Mouse (Mus musculus): Measurements from ENCODE around the gene Mat2a. TPM values are rescaled to one million over a fixed set of nuclear protein-coding genes. Genes with fewer than 3 reads are reported as not detected.

The Mat2a gene
- total and polyA plus RNA-seq, 3 experiments, result 319 to 3,179 (median 357) TPM

DNA sequence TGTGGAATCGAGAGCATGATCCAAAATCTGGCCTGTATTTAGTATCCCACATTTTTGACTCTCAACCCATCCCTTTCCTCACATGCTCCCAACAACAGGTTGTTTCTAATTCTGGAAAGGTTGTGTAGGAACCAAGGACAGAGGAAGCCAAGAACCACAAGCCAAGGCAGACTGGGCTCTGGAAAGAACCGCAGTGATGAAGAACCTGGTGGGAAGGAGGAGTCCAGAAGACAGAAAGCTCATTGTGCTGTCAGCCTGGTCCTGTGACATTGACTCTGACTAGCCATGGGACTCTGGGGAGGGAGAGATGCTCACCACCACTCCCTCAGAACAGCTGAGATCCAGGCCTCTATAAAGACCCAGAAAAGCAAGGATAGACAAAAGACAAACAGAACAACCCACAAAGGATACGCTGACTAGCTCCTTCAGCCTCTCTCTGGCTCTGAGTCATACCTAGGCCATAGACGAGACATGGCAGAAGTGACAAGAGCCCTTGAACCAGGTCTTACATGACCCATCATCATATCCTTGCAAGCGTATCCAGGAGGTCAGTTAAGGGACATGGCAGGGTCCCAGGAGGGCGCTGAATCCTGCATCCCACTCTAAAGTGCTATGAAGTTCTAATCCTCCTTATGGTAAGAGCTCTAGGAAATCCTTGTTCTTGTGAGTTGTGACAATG, 56.1 kb downstream of the Mat2a start:
- Histone ChIP-seq H3K9me3 (replicated peaks; ENCODE audit: insufficient read depth, low read length) (no peaks in the 10 kb centered on the region), H3K9ac (ENCODE audit: control insufficient read depth, low read depth, low read length, poor library complexity, severe bottlenecking) (peak overlapping the region; percentile 69), H3K4me1 (ENCODE audit: control insufficient read depth in 1 of 2, insufficient read depth in 2 of 2, low read length in 2 of 2) (peaks cover 15 to 53% of the 10 kb centered on the region in 2 experiments), H3K79me2 (ENCODE audit: control insufficient read depth, insufficient read depth, low read length, poor library complexity) (peaks cover 64% of the 10 kb centered on the region), H3K27me3 (ENCODE audit: control insufficient read depth in 1 of 2, insufficient read depth in 2 of 2, low read length in 2 of 2) (no peaks in the 10 kb centered on the region), H3K4me3 (ENCODE audit: control insufficient read depth in 1 of 2, insufficient read depth in 1 of 2, low read depth in 2 of 2, low read length in 2 of 2) (peak overlapping the region; percentile 4 to 14), H3K36me3 (ENCODE audit: control insufficient read depth in 1 of 2, insufficient read depth in 2 of 2, low read length in 2 of 2) (peaks cover 2 to 55% of the 10 kb centered on the region in 2 experiments; a peak in 3 of 4 replicates), H3K27ac (ENCODE audit: control insufficient read depth, low read depth, low read length) (peak overlapping the region; percentile 99)
- TF ChIP-seq POLR2AphosphoS5 (IDR thresholded peaks at IDR 0.05; ENCODE audit: borderline replicate concordance, low read depth, low read length) (no peak), MAFK (IDR thresholded peaks at IDR 0.05; ENCODE audit: borderline replicate concordance, low read depth, low read length) (no peak), E2F4 (IDR thresholded peaks at IDR 0.05; ENCODE audit: borderline replicate concordance, low read depth, low read length) (no peak), ZC3H11A (IDR thresholded peaks at IDR 0.05; ENCODE audit: low read depth, low read length) (no peak), MXI1 (IDR thresholded peaks at IDR 0.05; ENCODE audit: low read depth, low read length) (no peak), USF1 (IDR thresholded peaks at IDR 0.05; ENCODE audit: low read depth, low read length) (no peak), NRF1 (IDR thresholded peaks at IDR 0.05; ENCODE audit: insufficient read depth, low read depth, low read length, poor library complexity, severe bottlenecking) (no peak), CHD2 (IDR thresholded peaks at IDR 0.05; ENCODE audit: low read length) (no peak), SIN3A (IDR thresholded peaks at IDR 0.05; ENCODE audit: low read length) (no peak), CTCF (IDR thresholded peaks at IDR 0.05 in 2 of 3, conservative IDR thresholded peaks at IDR 0.05 in 1 of 3; ENCODE audit: control insufficient read depth in 1 of 3, insufficient read depth in 1 of 3, low read depth in 2 of 3, low read length in 3 of 3, poor library complexity in 1 of 3, severe bottlenecking in 1 of 3) (no peak), TCF12 (IDR thresholded peaks at IDR 0.05; ENCODE audit: low read depth, low read length) (no peak), MYB (IDR thresholded peaks at IDR 0.05; ENCODE audit: low read depth, low read length) (no peak)
- peak; percentile 82 for DNase-seq (ENCODE audit: low read depth, low spot score)

Other genes with a start within 250 kb of the Mat2a start
- not detected in 2 replicates for gene Atoh8, start 204.0 kb downstream of the Mat2a start, total RNA-seq (2012; rRNA removed)
- gene Atoh8, start 204.0 kb downstream of the Mat2a start, polyA plus RNA-seq (2012; ENCODE audit: insufficient read depth in 1 of 2, insufficient read length in 2 of 2, low read depth in 1 of 2, low replicate concordance in 2 of 2, missing spikeins in 1 of 2), result not detected
- gene Sftpb, start 134.9 kb downstream of the Mat2a start, total RNA-seq (2012; rRNA removed), result not detected in 2 replicates
- gene Sftpb, start 134.9 kb downstream of the Mat2a start, polyA plus RNA-seq (2012; ENCODE audit: insufficient read depth in 1 of 2, insufficient read length in 2 of 2, low read depth in 1 of 2, low replicate concordance in 2 of 2, missing spikeins in 1 of 2), result not detected
- 106 and 113 TPM in 2 replicates for gene Usp39, start 94.4 kb downstream of the Mat2a start, total RNA-seq (2012; rRNA removed)
- 100 to 1,000 TPM in 1 of 2 experiments, not detected in 1; 103 TPM for gene Usp39, start 94.4 kb downstream of the Mat2a start, polyA plus RNA-seq (2012; ENCODE audit: insufficient read depth in 1 of 2, insufficient read length in 2 of 2, low read depth in 1 of 2, low replicate concordance in 2 of 2, missing spikeins in 1 of 2)
- gene 0610030E20Rik, start 92.2 kb downstream of the Mat2a start, total RNA-seq (2012; rRNA removed), result 13.8 and 14.2 TPM in 2 replicates
- 10 to 100 TPM in 1 of 2 experiments, not detected in 1; 28.5 TPM for gene 0610030E20Rik, start 92.2 kb downstream of the Mat2a start, polyA plus RNA-seq (2012; ENCODE audit: insufficient read depth in 1 of 2, insufficient read length in 2 of 2, low read depth in 1 of 2, low replicate concordance in 2 of 2, missing spikeins in 1 of 2)
- gene Tmem150a, start 84.1 kb downstream of the Mat2a start, total RNA-seq (2012; rRNA removed), result 0.15 and 0.16 TPM in 2 replicates
- gene Tmem150a, start 84.1 kb downstream of the Mat2a start, polyA plus RNA-seq (2012; ENCODE audit: insufficient read depth in 1 of 2, insufficient read length in 2 of 2, low read depth in 1 of 2, low replicate concordance in 2 of 2, missing spikeins in 1 of 2), result 1 to 10 TPM in 1 of 2 experiments, not detected in 1; 2.5 TPM
- gene Rnf181, start 72.6 kb downstream of the Mat2a start, total RNA-seq (2012; rRNA removed), result 47.2 and 50.7 TPM in 2 replicates
- gene Rnf181, start 72.6 kb downstream of the Mat2a start, polyA plus RNA-seq (2012; ENCODE audit: insufficient read depth in 1 of 2, insufficient read length in 2 of 2, low read depth in 1 of 2, low replicate concordance in 2 of 2, missing spikeins in 1 of 2), result 100 to 1,000 TPM; 107 to 268 TPM
- gene Vamp5, start 59.1 kb downstream of the Mat2a start, total RNA-seq (2012; rRNA removed), result 490 and 593 TPM in 2 replicates
- 100 to 1,000 TPM in 1 of 2 experiments, not detected in 1; 465 TPM for gene Vamp5, start 59.1 kb downstream of the Mat2a start, polyA plus RNA-seq (2012; ENCODE audit: insufficient read depth in 1 of 2, insufficient read length in 2 of 2, low read depth in 1 of 2, low replicate concordance in 2 of 2, missing spikeins in 1 of 2)
- 130 and 164 TPM in 2 replicates for gene Vamp8, start 48.9 kb downstream of the Mat2a start, total RNA-seq (2012; rRNA removed)
- 100 to 1,000 TPM in 1 of 2 experiments, not detected in 1; 179 TPM for gene Vamp8, start 48.9 kb downstream of the Mat2a start, polyA plus RNA-seq (2012; ENCODE audit: insufficient read depth in 1 of 2, insufficient read length in 2 of 2, low read depth in 1 of 2, low replicate concordance in 2 of 2, missing spikeins in 1 of 2)
- gene Ggcx, start 25.2 kb downstream of the Mat2a start, total RNA-seq (2012; rRNA removed), result 5.0 and 5.2 TPM in 2 replicates
- 1 to 10 TPM in 1 of 2 experiments, not detected in 1; 5.4 TPM for gene Ggcx, start 25.2 kb downstream of the Mat2a start, polyA plus RNA-seq (2012; ENCODE audit: insufficient read depth in 1 of 2, insufficient read length in 2 of 2, low read depth in 1 of 2, low replicate concordance in 2 of 2, missing spikeins in 1 of 2)
- gene Sh2d6, start 82.1 kb upstream of the Mat2a start, total RNA-seq (2012; rRNA removed), result not detected in 2 replicates
- under 1 TPM in 1 of 2 experiments, not detected in 1; 0.17 TPM for gene Sh2d6, start 82.1 kb upstream of the Mat2a start, polyA plus RNA-seq (2012; ENCODE audit: insufficient read depth in 1 of 2, insufficient read length in 2 of 2, low read depth in 1 of 2, low replicate concordance in 2 of 2, missing spikeins in 1 of 2)
- gene Capg, start 104.8 kb upstream of the Mat2a start, total RNA-seq (2012; rRNA removed), result 222 and 241 TPM in 2 replicates
- 100 to 1,000 TPM in 1 of 2 experiments, not detected in 1; 283 TPM for gene Capg, start 104.8 kb upstream of the Mat2a start, polyA plus RNA-seq (2012; ENCODE audit: insufficient read depth in 1 of 2, insufficient read length in 2 of 2, low read depth in 1 of 2, low replicate concordance in 2 of 2, missing spikeins in 1 of 2)
- gene Elmod3, start 158.9 kb upstream of the Mat2a start, total RNA-seq (2012; rRNA removed), result 4.2 and 4.6 TPM in 2 replicates
- gene Elmod3, start 158.9 kb upstream of the Mat2a start, polyA plus RNA-seq (2012; ENCODE audit: insufficient read depth in 1 of 2, insufficient read length in 2 of 2, low read depth in 1 of 2, low replicate concordance in 2 of 2, missing spikeins in 1 of 2), result 10 to 100 TPM in 1 of 2 experiments, not detected in 1; 14.1 TPM
- gene Retsat, start 158.9 kb upstream of the Mat2a start, total RNA-seq (2012; rRNA removed), result 35.1 and 40.3 TPM in 2 replicates
- gene Retsat, start 158.9 kb upstream of the Mat2a start, polyA plus RNA-seq (2012; ENCODE audit: insufficient read depth in 1 of 2, insufficient read length in 2 of 2, low read depth in 1 of 2, low replicate concordance in 2 of 2, missing spikeins in 1 of 2), result 10 to 100 TPM in 1 of 2 experiments, not detected in 1; 61.5 TPM
- gene Tgoln1, start 177.4 kb upstream of the Mat2a start, total RNA-seq (2012; rRNA removed), result 19.3 and 23.9 TPM in 2 replicates
- 100 to 1,000 TPM in 1 of 2 experiments, 10 to 100 TPM in 1; 20.6 to 106 TPM for gene Tgoln1, start 177.4 kb upstream of the Mat2a start, polyA plus RNA-seq (2012; ENCODE audit: insufficient read depth in 1 of 2, insufficient read length in 2 of 2, low read depth in 1 of 2, low replicate concordance in 2 of 2, missing spikeins in 1 of 2)

Data from MEL (cell line).